Mouse (Mus musculus): ENCODE data around the gene Cnr2.

The Cnr2 gene

DNA sequence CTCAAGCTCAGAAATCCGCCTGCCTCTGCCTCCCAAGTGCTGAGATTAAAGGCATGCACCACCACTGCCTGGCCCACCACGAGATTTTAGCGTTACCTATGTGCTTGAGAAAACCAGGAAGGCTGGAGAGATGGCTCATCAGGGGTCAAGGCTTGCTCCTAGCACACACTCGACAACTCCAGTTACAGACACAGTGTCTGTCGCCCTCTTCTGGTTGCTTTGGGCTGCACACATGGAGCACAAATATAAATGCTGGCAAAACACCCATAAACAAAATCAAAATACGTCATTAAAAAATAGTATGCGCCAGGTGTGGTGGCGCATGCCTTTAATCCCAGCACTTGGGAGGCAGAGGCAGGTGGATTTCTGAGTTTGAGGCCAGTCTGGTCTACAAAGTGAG, 45.8 kb downstream of the Cnr2 start:
- peak; percentile 53 for DNase-seq

- DNase-seq, result no peak
Observed at GRCm38 (mm10) chr4:135942193-135942592, 47.0 kb downstream of the Cnr2 start.

GRCm38 (mm10) chr4:135943389-135943788, 48.2 kb downstream of the Cnr2 start:
- no peak for DNase-seq

- DNase-seq, result no peak
Observed at GRCm38 (mm10) chr4:135945706-135946105, 50.5 kb downstream of the Cnr2 start.

DNA sequence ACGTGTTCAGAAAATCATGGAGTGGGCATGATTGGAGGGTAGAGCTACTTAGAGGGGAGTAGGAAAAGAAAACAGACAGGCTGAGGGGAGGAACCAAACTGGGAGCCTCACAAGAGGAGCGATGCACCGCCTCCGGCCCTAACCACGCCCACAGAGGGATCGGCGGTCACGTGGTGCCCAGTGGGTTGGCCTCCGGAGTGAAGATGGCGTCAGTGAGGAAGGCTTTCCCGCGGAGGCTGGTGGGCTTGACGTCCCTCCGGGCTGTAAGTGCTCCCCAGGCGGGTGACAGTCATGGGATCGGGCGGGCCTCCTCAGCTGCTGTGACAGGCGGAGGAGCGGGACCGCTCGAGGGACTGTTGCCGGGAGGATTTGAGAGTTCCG, 51.1 kb downstream of the Cnr2 start, which contains the start of gene Hmgcl:
Hmgcl (plus strand) TSS at position 171 of the 381 bp plus-strand sequence.
- DNase-seq, result peak; percentile 98

DNA sequence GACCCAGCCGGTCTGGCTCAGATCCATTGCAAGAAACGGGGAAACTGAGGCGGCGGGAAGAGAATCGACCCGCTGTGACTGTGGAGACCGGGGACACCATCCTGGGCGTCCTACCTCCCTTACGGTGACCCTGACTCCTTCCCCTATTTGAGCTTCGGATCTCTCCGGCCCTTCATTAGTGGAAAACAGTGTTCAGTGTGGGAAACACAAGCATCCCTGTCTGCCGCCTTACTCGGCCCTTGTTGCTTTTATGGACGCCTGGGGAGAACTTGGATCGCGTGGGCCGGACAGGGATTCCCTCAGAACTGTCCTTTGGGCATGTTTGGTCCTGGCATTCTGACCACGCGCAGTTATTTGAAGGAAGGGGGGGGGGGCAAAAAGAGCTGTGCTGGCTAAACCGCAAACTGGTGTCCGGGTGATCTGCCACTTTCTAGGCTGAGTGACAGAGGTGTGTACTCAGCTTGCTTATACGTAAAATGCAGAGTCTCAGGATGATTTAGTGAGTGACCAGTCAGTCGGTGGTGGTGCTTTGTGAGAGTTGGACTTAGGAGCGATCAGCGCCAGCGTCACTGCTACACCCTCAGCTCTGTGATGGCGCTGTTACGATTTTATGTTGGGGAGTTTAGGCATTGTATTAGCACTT, 51.6 kb downstream of the Cnr2 start:
- DNase-seq, result no peak

DNA sequence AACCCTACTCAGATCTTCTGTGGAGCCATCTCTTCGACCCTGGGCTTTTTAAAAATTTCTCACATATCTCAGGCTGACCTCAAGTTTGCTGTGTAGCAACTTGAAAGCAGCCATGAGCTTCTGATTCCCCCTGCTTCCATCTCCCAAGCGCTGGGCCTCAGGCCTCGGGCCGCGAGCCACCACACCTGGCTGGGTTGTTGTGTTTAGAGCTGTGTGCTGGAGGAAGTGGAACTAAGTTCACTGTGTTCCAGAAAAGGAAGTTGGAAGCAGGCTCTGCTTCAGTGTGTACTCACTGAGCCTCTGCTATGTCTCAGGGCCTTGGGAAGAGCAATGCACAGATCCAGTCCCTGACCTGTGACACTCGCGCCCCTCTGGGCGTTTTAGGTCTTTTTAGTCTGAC, 52.9 kb downstream of the Cnr2 start:
- DNase-seq, result no peak

DNA sequence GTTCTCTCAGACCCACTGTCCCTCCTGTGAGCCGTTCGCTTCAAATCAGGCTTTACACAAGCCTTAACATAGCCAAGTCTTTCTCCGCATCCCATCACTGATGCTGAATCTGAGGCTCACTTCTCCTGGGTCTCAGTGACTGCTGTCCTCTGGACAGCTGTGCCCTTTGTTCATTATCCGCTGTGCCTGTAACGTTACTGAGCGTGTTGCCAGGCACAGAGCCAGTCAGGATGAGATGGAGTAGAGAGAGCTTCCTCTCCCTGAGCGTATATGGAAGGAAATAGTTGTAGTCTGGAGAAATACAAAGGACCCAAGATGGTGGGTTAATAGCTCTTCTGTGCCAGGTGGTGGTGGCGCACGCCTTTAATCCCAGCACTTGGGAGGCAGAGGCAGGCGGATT, 54.3 kb downstream of the Cnr2 start:
- no peak for DNase-seq

DNA sequence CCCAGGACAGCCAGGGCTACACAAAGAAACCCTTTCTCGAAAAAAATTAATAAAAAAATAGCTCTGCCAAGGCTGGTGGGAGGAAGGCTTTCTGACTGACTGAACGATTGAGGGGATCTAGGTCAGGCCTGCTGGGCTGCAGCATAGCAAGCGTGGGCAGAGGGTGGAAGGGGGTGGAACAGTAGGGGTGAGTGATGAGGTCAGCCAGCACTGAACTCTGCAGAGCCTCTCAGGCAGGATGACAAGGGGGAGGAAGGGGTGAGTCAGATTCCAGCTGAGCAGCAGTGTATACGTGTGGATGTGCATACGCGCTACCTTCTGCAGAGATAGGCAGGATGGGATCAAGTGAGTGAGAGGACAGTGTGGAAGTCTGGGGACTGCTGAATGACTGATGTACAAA, 54.7 kb downstream of the Cnr2 start:
- DNase-seq, result no peak

GRCm38 (mm10) chr4:135950365-135950764, 55.2 kb downstream of the Cnr2 start:
- DNase-seq, result no peak

- DNase-seq, result peak; percentile 53
Observed at GRCm38 (mm10) chr4:135951505-135951904, 56.3 kb downstream of the Cnr2 start.

DNA sequence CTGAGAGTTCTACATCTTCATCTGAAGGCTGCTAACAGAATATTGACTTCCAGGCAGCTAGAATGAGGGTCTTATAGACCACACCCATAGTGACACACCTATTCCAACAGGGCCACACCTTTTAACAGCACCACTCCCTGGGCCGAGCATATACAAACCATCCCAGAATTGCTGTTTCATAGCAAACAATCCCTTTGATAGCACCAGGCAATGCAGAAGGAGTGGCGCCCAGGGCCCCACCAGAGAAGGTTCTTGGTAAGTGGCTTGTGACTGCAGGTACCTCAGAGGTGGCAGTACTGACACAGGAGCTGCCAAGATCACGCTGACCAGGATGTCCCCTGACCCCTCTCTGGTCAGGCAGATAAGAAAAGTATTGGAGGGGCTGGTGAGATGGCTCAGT, 58.0 kb downstream of the Cnr2 start:
- no peak for DNase-seq

DNA sequence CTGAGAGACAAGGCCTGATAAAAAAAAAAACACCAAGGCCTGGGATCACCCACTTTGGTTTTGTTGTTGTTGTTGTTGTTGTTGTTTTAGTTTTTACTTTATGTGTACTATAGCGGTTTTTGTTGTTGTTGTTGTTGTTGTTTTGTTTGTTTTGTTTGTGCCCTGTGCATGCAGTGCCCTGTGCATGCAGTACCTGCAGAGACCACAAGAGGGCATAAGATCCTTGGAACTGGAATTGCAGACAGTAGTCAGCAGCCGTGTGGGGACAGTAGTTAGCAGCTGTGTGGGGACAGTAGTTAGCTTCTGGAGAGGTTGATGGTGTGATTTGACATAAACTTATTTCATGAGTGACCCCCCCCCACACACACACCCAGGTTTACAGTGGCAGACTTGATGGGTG, 59.0 kb downstream of the Cnr2 start:
- peak; percentile 88 for DNase-seq

- DNase-seq, result no peak
Observed at GRCm38 (mm10) chr4:135955886-135956285, 60.7 kb downstream of the Cnr2 start.

- no peak for DNase-seq
Observed at GRCm38 (mm10) chr4:135958354-135958753, 63.2 kb downstream of the Cnr2 start.

DNA sequence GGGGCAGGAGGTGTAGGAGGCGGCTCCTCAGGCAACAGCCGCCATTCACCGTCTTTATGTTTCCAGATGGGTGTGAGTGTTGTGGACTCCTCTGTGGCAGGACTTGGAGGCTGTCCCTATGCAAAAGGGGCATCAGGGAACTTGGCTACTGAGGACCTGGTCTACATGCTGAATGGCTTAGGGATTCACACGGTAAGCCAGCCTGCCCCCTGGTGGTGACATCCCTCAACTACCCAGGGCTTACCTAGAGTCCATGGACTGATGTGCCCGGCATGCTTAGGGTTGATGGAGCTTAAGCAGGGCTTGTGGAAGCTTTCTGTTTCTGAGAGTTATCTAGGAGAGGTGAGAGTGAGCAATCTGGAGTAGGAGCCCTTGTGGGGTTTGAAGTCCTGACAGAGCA, 65.5 kb downstream of the Cnr2 start:
- DNase-seq, result peak; percentile 92

GRCm38 (mm10) chr4:135961709-135962108, 66.5 kb downstream of the Cnr2 start:
- DNase-seq, result no peak

DNA sequence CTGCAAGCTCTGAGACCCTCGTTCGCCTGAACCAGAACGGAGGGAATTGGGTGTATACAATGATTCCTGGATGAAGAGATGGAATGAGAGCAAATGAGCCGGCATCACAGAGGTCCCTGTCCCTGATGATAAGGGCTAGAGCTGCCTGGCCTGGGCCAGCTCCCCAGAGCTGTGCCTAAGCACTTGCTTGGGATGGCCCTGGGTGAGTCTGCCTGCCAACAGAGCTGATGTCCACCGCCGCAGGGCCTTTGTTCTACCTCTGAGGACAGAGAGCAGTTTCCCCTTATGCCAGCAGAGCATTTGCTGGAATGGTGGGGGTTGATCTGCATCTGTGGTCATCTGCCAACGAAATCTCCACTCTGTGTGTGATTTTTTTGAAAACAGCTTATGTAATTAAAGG, 67.0 kb downstream of the Cnr2 start:
- DNase-seq, result no peak

DNA sequence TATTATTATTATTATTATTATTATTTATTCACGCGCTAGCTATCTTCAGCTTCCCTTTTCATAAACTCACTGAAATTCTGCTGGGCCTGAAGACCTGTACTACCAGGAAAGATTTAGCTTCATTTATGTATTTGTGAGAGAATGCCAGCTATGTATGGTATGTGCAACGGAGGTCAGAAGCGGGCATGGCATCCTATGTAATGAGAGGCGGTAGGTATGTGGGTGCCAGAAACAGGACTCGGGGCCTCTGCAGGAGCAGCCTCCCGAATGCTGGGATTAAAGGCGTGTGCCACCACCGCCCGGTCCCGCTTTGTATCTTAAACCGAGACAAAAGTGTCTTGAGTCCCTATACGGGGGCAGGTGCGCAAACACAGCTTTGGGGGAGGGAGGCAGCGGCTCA, 67.8 kb downstream of the Cnr2 start:
- no peak for DNase-seq

GRCm38 (mm10) chr4:135963457-135964193, 68.4 kb downstream of the Cnr2 start, which contains the start of gene Gale:
Gene Gale (plus strand): TSS chr4:135963727.
- DNase-seq, result peak; percentile 95

DNA sequence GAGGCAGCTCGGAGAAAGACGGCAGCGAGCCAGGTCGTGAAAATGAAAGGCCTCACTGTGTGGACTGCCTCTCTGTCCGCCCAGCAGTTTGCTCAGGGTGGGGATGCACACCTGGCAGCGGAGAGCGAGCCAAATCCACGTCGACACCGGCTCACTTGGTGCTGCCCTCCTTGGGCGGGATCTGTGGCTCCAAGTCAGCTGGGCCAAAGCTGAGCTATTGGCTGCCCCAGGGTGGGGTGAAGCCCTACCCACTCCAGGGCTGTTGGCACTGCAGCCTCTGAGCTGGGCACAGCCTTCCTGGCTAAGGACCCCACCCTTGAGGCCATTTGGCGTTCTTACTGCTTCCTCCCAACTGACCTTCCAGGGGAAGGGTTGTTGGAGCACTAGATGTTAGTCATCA, 69.2 kb downstream of the Cnr2 start:
- DNase-seq, result peak; percentile 53

- DNase-seq, result no peak
Observed at GRCm38 (mm10) chr4:135965113-135965512, 69.9 kb downstream of the Cnr2 start.

DNA sequence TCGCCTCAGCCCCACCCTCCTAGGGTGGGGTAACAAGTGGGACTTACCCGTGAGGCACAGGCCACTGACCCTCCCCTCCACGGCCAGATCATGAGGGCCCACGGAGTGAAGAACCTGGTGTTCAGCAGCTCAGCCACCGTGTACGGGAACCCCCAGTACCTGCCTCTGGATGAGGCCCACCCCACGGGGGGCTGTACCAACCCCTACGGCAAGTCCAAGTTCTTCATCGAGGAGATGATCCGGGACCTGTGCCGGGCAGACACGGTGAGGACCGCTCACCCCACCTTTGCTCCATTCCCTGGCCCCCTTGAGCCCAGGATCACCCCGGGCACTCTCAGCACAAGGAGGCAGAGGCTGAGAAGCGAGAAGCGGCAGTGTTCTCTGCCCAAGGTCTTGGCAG, 71.1 kb downstream of the Cnr2 start:
- DNase-seq, result no peak

DNA sequence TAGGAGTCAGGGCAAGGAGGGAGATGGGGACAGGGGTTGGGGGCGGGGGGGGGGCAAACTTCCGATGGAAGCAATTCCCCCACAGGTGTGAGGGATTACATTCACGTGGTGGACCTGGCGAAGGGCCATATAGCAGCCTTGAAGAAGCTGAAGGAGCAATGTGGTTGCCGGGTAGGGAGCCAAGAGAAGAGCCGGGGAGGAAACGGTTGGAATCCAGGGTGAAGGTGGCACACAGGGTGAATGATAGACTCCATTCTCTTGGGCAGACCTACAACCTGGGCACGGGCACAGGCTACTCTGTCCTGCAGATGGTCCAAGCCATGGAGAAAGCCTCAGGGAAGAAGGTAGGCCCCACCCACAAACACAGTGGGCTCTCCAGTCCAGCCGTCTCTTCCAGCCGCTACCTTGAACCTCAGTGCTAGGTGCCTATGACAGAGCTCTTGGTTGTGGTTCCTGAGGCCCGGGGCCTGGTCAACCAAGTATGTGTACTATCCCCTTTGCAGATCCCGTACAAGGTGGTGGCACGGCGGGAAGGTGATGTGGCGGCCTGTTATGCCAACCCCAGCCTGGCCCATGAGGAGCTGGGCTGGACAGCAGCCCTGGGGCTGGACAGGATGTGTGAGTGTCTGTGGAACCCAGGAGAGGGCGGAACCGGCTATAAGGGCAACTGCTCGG, 72.0 kb downstream of the Cnr2 start:
- DNase-seq, result no peak

Data from thymus, postnatal 4 days (tissue).